Mouse (Mus musculus) heart, adult 8-10 months (tissue): ENCODE measurements around the gene Zfp385b. TPM values are rescaled to one million over a fixed set of nuclear protein-coding genes. Genes with fewer than 3 reads are reported as not detected.

Source experiments
- DNase-seq: peaks from one replicate; pipeline ENCODE4 v3.0.0; 2022; ENCODE audit warnings: low spot score
- total RNA-seq, 4 experiments: library from RNA; stranded (reverse); gene quantifications; 2 replicates each; pipeline ENCODE4 v1.2.4; 2022

Gene Zfp385b
- total RNA-seq, 4 experiments from 2014 or later = 8.2 to 13.8 (median 12.1) TPM

GRCm38 (mm10) chr2:77790846-77791245 lies 28.6 kb downstream of the Zfp385b start:
- DNase-seq = no peak

DNA sequence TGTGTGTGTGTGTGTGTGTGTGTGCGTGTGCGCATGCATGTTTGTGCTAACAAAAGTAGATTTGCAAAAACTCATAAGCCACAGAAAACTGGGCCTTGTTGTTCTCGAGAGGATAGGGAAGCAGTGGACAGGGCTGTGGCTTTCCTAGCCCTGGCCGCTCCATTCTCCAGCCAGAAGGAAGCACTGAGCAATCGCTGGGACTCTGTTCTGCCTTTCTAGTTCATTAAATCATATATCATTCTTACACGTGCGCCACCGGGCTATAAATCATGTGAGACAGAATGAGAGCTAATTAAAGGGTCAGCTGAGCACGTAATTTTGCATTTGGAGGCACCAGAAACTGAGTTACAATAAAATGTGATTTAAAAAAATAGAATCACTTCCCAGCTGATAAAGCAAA lies 29.1 kb downstream of the Zfp385b start:
- DNase-seq = no peak

GRCm38 (mm10) chr2:77781390-77781789 lies 38.0 kb downstream of the Zfp385b start:
- no peak for DNase-seq

DNA sequence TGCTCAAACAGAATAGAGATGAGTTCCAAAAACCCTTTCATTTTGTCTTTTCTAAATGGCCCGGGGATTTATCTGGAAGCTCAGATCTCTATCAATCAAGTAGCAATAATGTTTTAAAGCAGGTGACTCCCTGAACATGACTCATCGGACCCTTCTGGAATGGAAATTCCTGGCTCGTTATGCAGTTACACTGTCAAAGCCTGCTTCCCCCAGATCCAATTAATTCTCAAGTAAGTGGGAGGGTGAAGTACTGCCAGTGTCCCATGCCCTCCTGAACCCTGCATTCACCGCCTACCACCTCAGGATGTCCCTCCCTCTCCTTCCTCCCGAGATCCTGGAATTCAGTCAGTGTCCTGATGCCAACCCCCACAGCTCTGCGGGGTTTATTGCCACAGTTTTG lies 41.7 kb downstream of the Zfp385b start:
- DNase-seq = no peak

DNA sequence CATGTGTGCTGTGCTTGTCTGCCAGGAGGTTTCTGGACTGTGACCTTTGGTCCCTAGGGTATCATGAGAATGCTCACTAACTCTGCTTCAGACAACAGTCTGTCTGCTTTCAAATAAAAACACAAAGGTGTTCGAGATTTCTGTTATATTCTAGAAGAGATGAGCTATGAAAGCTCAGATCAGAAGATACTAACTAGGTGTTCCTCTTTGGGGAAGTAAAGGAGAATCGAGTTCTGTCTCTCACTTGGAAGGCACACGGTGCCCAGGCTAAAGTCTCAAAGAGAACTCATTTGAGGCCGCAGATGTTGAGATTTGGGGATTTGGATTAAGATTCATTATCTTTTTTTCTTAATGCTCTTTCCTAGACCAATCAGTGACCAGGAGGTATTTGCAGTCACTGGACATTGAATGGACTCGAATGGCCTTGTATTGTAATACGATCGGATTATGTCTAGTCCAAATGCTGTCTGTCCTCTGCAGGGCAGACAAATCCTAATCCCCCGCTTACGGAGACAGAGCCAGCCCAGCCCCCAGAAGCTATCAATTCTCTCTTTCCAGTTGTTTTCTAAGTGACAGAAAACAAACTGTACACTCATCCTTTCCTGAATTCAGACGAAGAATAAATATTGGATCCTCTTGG lies 42.3 kb downstream of the Zfp385b start:
- DNase-seq = no peak

GRCm38 (mm10) chr2:77775247-77775880 lies 44.1 kb downstream of the Zfp385b start:
- no peak for DNase-seq

DNA sequence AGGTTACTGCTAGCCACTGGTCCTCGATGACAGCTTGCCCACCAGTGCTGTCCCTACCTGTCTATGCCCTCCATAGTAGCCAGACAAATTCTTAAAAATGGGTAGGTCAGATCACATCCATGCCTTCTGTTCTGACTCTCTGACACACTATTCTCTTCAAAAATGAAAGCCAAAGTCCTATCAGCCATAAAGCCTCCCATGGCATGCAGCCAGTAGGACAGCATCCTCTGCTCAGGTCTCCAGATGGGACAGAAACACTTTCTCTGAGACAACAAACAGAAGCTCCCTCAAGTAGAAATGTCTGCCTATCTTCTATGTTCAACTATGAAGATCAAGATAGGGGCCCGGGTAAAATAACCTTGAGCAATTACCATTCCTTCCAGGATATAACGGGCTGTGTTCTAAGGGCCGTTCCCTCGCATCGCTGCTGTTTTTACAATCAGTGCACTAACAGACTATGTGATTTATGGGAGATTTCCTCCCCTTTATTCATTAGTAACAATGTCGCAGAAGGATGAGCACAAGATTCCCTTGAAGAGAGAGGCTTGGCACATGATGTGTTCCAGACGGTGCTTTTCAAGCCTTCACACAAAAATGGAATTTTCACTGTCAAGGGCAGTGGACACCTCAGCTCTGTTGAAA lies 49.3 kb downstream of the Zfp385b start:
- no peak for DNase-seq

GRCm38 (mm10) chr2:77768321-77768886 lies 51.0 kb downstream of the Zfp385b start:
- no peak for DNase-seq

DNA sequence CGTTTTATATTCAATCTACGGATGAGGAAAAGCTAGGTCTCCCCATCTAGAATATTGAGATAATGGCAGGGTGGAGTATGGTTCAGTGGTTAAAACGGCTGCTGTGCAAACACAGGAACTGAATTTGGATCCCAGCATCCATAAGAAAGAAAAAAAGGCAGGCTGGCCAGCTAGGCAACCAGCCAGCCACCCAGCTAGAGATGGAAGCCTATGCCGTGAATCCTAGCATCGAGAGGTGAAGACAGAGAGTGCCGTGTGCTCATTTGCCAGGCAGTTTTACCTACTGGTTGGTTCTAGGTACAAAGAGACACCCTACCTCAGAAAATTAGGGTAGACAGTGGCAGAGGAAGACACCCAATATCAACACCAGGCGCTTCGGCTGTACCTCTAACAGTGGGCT lies 57.5 kb downstream of the Zfp385b start:
- DNase-seq = no peak

- DNase-seq = no peak
Observed at GRCm38 (mm10) chr2:77758403-77759071, 60.9 kb downstream of the Zfp385b start.

DNA sequence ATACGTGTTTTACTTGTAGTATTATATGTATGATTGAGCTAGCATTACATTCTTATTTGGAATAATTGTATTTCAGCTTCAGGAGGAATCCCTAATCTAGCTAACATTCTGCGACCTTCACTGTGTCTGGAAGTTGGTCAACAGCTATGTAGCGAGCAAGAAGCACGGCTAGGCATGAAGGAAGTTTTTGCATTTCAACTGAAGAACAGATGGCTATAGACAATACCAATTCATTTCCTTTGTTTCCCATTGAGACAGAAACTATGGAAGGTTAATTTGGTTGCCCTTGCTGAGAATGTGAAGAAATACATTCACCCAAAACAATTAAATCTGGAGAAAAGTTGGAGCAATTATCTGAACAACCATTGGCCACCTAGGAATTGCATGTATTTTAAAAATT lies 66.9 kb downstream of the Zfp385b start:
- DNase-seq = no peak

DNA sequence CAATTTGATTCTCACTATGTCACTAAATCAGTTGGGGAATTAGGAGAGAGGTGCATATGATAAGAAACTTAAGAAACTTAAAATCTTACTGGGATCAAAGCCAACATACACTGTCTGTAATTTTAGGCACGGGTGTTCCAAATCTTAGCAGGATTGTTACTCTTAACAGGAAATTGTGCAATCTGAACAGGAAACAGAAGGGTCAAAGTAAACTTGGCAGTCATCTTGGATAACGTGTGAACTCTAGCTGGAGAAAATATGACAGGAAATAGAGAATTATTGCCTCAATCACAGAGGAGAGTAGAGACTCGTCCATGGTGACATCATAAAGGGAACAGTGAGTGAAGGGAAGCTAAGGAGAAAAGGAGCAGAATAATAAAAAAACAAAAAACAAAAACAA lies 69.8 kb downstream of the Zfp385b start:
- no peak for DNase-seq

- DNase-seq = no peak
Observed at GRCm38 (mm10) chr2:77746417-77746816, 73.0 kb downstream of the Zfp385b start.

DNA sequence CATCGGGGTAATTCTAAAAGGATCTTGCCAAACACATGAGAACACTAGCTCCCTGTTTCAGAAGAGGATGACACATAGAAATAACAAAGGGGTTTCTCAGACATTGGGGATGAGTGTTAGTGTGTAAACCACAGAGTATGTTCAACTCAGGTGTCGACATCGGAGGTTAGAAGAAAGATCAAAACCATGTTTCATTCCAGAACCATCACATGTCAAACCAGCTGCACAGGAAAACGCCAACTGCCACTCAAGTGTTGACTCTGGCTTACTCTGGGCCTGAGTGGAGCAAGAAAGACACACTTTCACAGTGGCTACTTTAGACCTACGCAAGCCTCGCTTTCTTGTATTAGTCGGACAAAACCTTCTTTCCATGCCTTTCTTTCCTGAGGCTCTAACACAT lies 74.2 kb downstream of the Zfp385b start:
- DNase-seq = no peak

- no peak for DNase-seq
Observed at GRCm38 (mm10) chr2:77742359-77742758, 77.1 kb downstream of the Zfp385b start.

- DNase-seq = no peak
Observed at GRCm38 (mm10) chr2:77730196-77730595, 89.2 kb downstream of the Zfp385b start.

GRCm38 (mm10) chr2:77726798-77727197 lies 92.6 kb downstream of the Zfp385b start:
- DNase-seq = no peak

DNA sequence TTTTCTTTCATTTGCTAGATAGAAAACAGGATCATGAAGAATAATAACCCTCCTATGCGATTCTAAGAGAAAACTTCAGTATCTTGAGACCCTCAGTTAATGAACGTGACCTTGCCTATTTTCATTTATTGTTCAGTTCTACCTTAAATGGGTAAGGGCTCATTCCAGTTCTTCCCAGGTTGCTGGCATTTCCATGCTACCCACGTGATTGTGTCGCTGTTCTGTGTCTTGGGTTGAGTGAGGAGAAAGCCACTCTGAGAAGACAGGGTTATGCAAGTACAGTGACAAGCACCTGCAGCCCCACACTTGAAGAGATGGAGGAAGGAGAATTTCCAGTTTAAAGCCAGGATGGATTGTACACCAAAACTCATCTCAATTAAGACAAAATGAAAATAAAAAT lies 98.6 kb downstream of the Zfp385b start:
- DNase-seq = no peak

DNA sequence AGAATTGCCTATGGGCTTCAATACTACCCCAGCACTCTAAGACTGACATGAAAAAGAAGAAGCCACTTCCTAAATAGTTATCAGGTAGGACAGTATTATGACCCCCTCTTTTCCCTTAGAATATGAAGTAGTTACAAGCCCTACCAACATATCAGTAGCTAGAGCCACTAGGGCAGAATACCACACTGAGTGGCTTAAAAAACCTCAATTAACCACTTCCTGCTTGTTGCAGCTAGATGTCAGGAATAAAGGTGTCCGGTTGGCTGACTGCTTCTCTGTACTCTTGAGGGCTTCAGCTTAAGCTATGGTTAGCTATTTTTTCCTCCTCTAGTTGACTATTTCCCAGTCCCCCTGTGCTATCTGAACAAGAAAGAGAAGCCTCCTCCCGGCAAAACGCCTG lies 103.1 kb downstream of the Zfp385b start:
- DNase-seq = no peak

DNA sequence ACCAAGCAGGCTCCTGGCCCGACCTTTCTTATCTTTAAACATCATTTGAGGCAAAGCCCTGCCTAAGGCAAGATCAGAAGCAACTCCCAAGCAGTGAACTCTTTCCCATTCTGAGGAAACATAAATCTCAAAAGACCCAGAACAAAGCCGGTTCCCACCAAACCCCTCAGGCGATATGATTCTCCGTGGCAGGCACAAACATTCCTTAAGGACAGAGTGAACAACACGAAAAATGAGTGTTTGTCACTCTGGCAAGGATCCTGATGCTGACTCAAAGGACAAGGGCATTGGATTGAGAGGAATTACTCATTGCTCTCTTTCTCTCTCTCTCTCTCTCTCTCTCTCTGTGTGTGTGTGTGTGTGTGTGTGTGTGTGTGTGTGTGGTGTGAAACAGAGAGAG lies 105.6 kb downstream of the Zfp385b start:
- DNase-seq = no peak

GRCm38 (mm10) chr2:77711751-77712150 lies 107.7 kb downstream of the Zfp385b start:
- no peak for DNase-seq

- peak; percentile 27 for DNase-seq
Observed at GRCm38 (mm10) chr2:77709206-77709794, 110.1 kb downstream of the Zfp385b start.
